Mouse (Mus musculus): Measurements from ENCODE around the gene Obp2b. TPM values are rescaled to one million over a fixed set of nuclear protein-coding genes. Genes with fewer than 3 reads are reported as not detected.

The Obp2b gene
- polyA plus RNA-seq, 1 experiment from 2014 or later = not detected

- 49% methylated on average over 2 of the region's 2 CpGs for WGBS
- Histone ChIP-seq H3K4me3 (no peak overlapping the region), H3K27me3 (replicated peaks; ENCODE audit: low read depth, poor library complexity, severe bottlenecking) (no peaks in the 10 kb centered on the region), H3K27ac (replicated peaks) (no peak overlapping the region), H3K36me3 (replicated peaks) (no peaks in the 10 kb centered on the region), H3K9me3 (peaks cover 4% of the 10 kb centered on the region; the same call in 1 of the 2 replicates), H3K4me1 (no peaks in the 10 kb centered on the region)
- DNase-seq (ENCODE audit: low spot score) = no peak
Measured at GRCm38 (mm10) chr2:25733199-25733930, 3.4 kb upstream of the Obp2b start.

- Histone ChIP-seq H3K4me1 (no peaks in the 10 kb centered on the region), H3K36me3 (replicated peaks) (no peaks in the 10 kb centered on the region), H3K27ac (replicated peaks) (no peak overlapping the region), H3K4me3 (no peak overlapping the region), H3K27me3 (replicated peaks; ENCODE audit: low read depth, poor library complexity, severe bottlenecking) (no peaks in the 10 kb centered on the region), H3K9me3 (no peaks in the 10 kb centered on the region)
- WGBS = 73% methylated on average over 1 of the region's 1 CpGs
- no peak for DNase-seq (ENCODE audit: low spot score)
Measured at GRCm38 (mm10) chr2:25741671-25742070, 4.9 kb downstream of the Obp2b start.

GRCm38 (mm10) chr2:25754201-25754600 is 17.4 kb downstream of the Obp2b start:
- Histone ChIP-seq H3K4me3 (no peak overlapping the region), H3K36me3 (replicated peaks) (no peaks in the 10 kb centered on the region), H3K9me3 (no peaks in the 10 kb centered on the region; the same call in 1 of the 2 replicates), H3K27ac (replicated peaks) (no peak overlapping the region), H3K27me3 (replicated peaks; ENCODE audit: low read depth, poor library complexity, severe bottlenecking) (no peaks in the 10 kb centered on the region), H3K4me1 (no peaks in the 10 kb centered on the region)
- 83% methylated on average over 1 of the region's 1 CpGs for WGBS
- DNase-seq (ENCODE audit: low spot score) = no peak

GRCm38 (mm10) chr2:25758064-25758625 is 21.3 kb downstream of the Obp2b start:
- 28% methylated on average over 4 of the region's 4 CpGs for WGBS
- H3K4me1 ChIP-seq = no peaks in the 10 kb centered on the region
- H3K9me3 ChIP-seq = no peaks in the 10 kb centered on the region; the same call in 1 of the 2 replicates
- no peaks in the 10 kb centered on the region for H3K27me3 ChIP-seq (replicated peaks; ENCODE audit: low read depth, poor library complexity, severe bottlenecking)
- DNase-seq (ENCODE audit: low spot score) = no peak
- H3K4me3 ChIP-seq = no peak overlapping the region
- no peaks in the 10 kb centered on the region for H3K36me3 ChIP-seq (replicated peaks)
- H3K27ac ChIP-seq (replicated peaks) = no peak overlapping the region

GRCm38 (mm10) chr2:25765269-25765668 is 28.5 kb downstream of the Obp2b start, which contains the start of gene Lcn3:
Gene Lcn3, plus strand, starts transcription at chr2:25765569.
- no peaks in the 10 kb centered on the region for H3K9me3 ChIP-seq
- no peaks in the 10 kb centered on the region for H3K27me3 ChIP-seq (replicated peaks; ENCODE audit: low read depth, poor library complexity, severe bottlenecking)
- 58% methylated on average over 2 of the region's 2 CpGs for WGBS
- H3K27ac ChIP-seq (replicated peaks) = no peak within 1 kb of the TSS
- no peak within 1 kb of the TSS for H3K4me3 ChIP-seq
- H3K36me3 ChIP-seq (replicated peaks) = no peaks in the 10 kb centered on the region
- no peak for DNase-seq (ENCODE audit: low spot score)
- H3K4me1 ChIP-seq = no peaks in the 10 kb centered on the region

GRCm38 (mm10) chr2:25767764-25768163 is 31.0 kb downstream of the Obp2b start:
- Histone ChIP-seq H3K4me3 (no peak overlapping the region), H3K36me3 (replicated peaks) (no peaks in the 10 kb centered on the region), H3K4me1 (no peaks in the 10 kb centered on the region), H3K9me3 (no peaks in the 10 kb centered on the region), H3K27me3 (replicated peaks; ENCODE audit: low read depth, poor library complexity, severe bottlenecking) (no peaks in the 10 kb centered on the region), H3K27ac (replicated peaks) (no peak overlapping the region)
- WGBS = 88% methylated on average over 4 of the region's 4 CpGs
- no peak for DNase-seq (ENCODE audit: low spot score)

- DNase-seq (ENCODE audit: low spot score) = no peak
- WGBS = 86% methylated on average over 2 of the region's 2 CpGs
- H3K4me1 ChIP-seq = no peaks in the 10 kb centered on the region
- no peaks in the 10 kb centered on the region for H3K36me3 ChIP-seq (replicated peaks)
- H3K27ac ChIP-seq (replicated peaks) = no peak overlapping the region
- no peak overlapping the region for H3K4me3 ChIP-seq
- no peaks in the 10 kb centered on the region for H3K27me3 ChIP-seq (replicated peaks; ENCODE audit: low read depth, poor library complexity, severe bottlenecking)
- no peaks in the 10 kb centered on the region for H3K9me3 ChIP-seq
Measured at GRCm38 (mm10) chr2:25773507-25773906, 36.7 kb downstream of the Obp2b start.

- no peaks in the 10 kb centered on the region for H3K9me3 ChIP-seq
- H3K27ac ChIP-seq (replicated peaks) = no peak overlapping the region
- H3K27me3 ChIP-seq (replicated peaks; ENCODE audit: low read depth, poor library complexity, severe bottlenecking) = no peaks in the 10 kb centered on the region
- H3K36me3 ChIP-seq (replicated peaks) = no peaks in the 10 kb centered on the region
- WGBS = 79% methylated on average over 2 of the region's 2 CpGs
- no peaks in the 10 kb centered on the region for H3K4me1 ChIP-seq
- no peak for DNase-seq (ENCODE audit: low spot score)
- H3K4me3 ChIP-seq = no peak overlapping the region
Measured at GRCm38 (mm10) chr2:25774640-25775039, 37.8 kb downstream of the Obp2b start.

- H3K27ac ChIP-seq (replicated peaks) = no peak overlapping the region
- no peaks in the 10 kb centered on the region for H3K36me3 ChIP-seq (replicated peaks)
- no peaks in the 10 kb centered on the region for H3K9me3 ChIP-seq
- H3K4me3 ChIP-seq = no peak overlapping the region
- no peaks in the 10 kb centered on the region for H3K27me3 ChIP-seq (replicated peaks; ENCODE audit: low read depth, poor library complexity, severe bottlenecking)
- 75% methylated on average over 3 of the region's 3 CpGs for WGBS
- no peak for DNase-seq (ENCODE audit: low spot score)
- H3K4me1 ChIP-seq = no peaks in the 10 kb centered on the region
Measured at GRCm38 (mm10) chr2:25775991-25776390, 39.2 kb downstream of the Obp2b start.

- no peak for DNase-seq (ENCODE audit: low spot score)
- H3K36me3 ChIP-seq (replicated peaks) = no peaks in the 10 kb centered on the region
- H3K27me3 ChIP-seq (replicated peaks; ENCODE audit: low read depth, poor library complexity, severe bottlenecking) = no peaks in the 10 kb centered on the region
- no peak within 1 kb of the TSS for H3K27ac ChIP-seq (replicated peaks)
- 98% methylated on average over 1 of the region's 1 CpGs for WGBS
- no peak within 1 kb of the TSS for H3K4me3 ChIP-seq
- H3K4me1 ChIP-seq = no peaks in the 10 kb centered on the region
- no peaks in the 10 kb centered on the region for H3K9me3 ChIP-seq
Measured at GRCm38 (mm10) chr2:25776717-25777116, 39.9 kb downstream of the Obp2b start, which contains the start of gene Lcn11. Gene Lcn11, plus strand, starts transcription at chr2:25777017.

- DNase-seq (ENCODE audit: low spot score) = no peak
- Histone ChIP-seq H3K9me3 (no peaks in the 10 kb centered on the region), H3K4me3 (no peak overlapping the region), H3K27me3 (replicated peaks; ENCODE audit: low read depth, poor library complexity, severe bottlenecking) (no peaks in the 10 kb centered on the region), H3K27ac (replicated peaks) (no peak overlapping the region), H3K36me3 (replicated peaks) (no peaks in the 10 kb centered on the region), H3K4me1 (no peaks in the 10 kb centered on the region)
- WGBS = 90% methylated on average over 9 of the region's 9 CpGs
Measured at GRCm38 (mm10) chr2:25779076-25779475, 42.3 kb downstream of the Obp2b start.

- Histone ChIP-seq H3K4me1 (peaks cover 7% of the 10 kb centered on the region; the same call in 1 of the 2 replicates), H3K27ac (replicated peaks) (no peak overlapping the region), H3K9me3 (no peaks in the 10 kb centered on the region), H3K27me3 (replicated peaks; ENCODE audit: low read depth, poor library complexity, severe bottlenecking) (no peaks in the 10 kb centered on the region), H3K4me3 (no peak overlapping the region), H3K36me3 (replicated peaks) (no peaks in the 10 kb centered on the region)
- DNase-seq (ENCODE audit: low spot score) = no peak
- 66% methylated on average over 4 of the region's 4 CpGs for WGBS
Measured at GRCm38 (mm10) chr2:25780921-25781320, 44.1 kb downstream of the Obp2b start.

- Histone ChIP-seq H3K4me3 (no peak within 1 kb of the TSS), H3K36me3 (replicated peaks) (no peaks in the 10 kb centered on the region), H3K27me3 (replicated peaks; ENCODE audit: low read depth, poor library complexity, severe bottlenecking) (no peaks in the 10 kb centered on the region), H3K4me1 (peaks cover 14% of the 10 kb centered on the region), H3K27ac (replicated peaks) (no peak within 1 kb of the TSS), H3K9me3 (no peaks in the 10 kb centered on the region)
- 87% methylated on average over 3 of the region's 3 CpGs for WGBS
- no peak for DNase-seq (ENCODE audit: low spot score)
Measured at GRCm38 (mm10) chr2:25781957-25782356, 45.1 kb downstream of the Obp2b start, which contains the start of gene Gm13539. Gene Gm13539, plus strand, starts transcription at chr2:25782257.

All from embryonic facial prominence, embryonic 10.5 days (tissue).